Mouse (Mus musculus): Measurements from ENCODE around the gene Krt19. TPM values are rescaled to one million over a fixed set of nuclear protein-coding genes. Genes with fewer than 3 reads are reported as not detected.

The Krt19 gene
- polyA plus RNA-seq (2017; shearing (Covaris generic)), result not detected

GRCm38 (mm10) chr11:100148615-100149330 is at the start of gene Krt19:
Krt19 (minus strand) TSS chr11:100148665.

DNA sequence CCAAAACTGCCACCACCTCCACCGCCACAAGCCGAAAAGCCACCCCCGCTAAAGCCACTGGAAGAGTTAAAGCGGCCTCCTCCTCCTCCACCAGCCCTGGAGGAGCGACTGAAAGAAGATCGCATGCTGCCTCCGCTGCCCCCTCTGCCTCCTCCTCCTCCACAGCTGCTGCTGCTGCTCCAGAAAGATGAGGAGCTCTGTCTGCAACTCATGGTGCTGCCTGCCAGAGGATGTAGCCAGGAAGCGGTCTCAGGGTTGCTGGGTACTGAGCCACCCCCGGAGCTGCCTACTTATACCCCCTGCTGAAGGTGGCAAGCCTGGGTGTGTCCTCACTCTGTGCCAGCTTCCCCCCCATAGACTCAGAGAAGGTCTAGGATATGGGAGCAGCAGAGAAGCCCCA is 44.5 kb upstream of the Krt19 start, which contains the start of gene Krt9:
TSS of gene Krt9 (minus strand) at position 255 of the 400 bp plus-strand sequence.

DNA sequence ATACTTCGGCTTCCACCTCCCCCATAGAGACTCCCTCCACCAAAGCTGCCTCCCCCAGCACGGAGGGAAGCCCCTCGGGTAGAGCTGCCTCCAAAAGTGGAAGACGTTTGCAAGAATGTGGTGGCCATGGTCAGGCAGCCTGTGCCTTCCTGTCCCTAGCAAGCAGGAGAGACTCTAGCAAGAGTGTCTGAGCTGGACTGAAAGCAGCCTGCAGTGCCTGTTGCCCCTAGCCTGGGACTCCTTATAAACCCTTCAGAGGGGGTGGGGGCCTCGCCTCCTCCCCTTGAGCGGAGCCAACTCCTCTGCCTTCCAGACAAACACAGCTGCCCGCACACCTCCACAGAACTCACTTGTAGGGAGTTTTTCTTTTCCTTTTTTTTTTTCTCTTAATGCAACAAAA is 12.7 kb downstream of the Krt19 start, which contains the start of gene Krt15:
TSS of gene Krt15 (minus strand) at position 198 of the 400 bp plus-strand sequence.

GRCm38 (mm10) chr11:100121466-100121865 is 27.0 kb downstream of the Krt19 start, which contains the start of gene Krt13:
Krt13 (minus strand) TSS chr11:100121566.

GRCm38 (mm10) chr11:100105576-100106122 is 42.8 kb downstream of the Krt19 start, which contains the start of gene Krt36:
Krt36 (minus strand) TSS chr11:100105626.

GRCm38 (mm10) chr11:100096141-100096540 is 52.3 kb downstream of the Krt19 start, which contains the start of gene Krt35:
Krt35 (minus strand) TSS chr11:100096241.

Other genes starting within 250 kb of the Krt19 start
- not detected for gene Krtap31-1, start 240.7 kb downstream of the Krt19 start, polyA plus RNA-seq (2017; shearing (Covaris generic))
- gene Gm11565, start 233.9 kb downstream of the Krt19 start, polyA plus RNA-seq (2017; shearing (Covaris generic)), result not detected
- gene Krtap31-2, start 212.4 kb downstream of the Krt19 start, polyA plus RNA-seq (2017; shearing (Covaris generic)), result not detected
- not detected for gene Krtap9-5, start 200.2 kb downstream of the Krt19 start, polyA plus RNA-seq (2017; shearing (Covaris generic))
- not detected for gene Krtap29-1, start 169.6 kb downstream of the Krt19 start, polyA plus RNA-seq (2017; shearing (Covaris generic))
- not detected for gene Krtap16-1, start 162.1 kb downstream of the Krt19 start, polyA plus RNA-seq (2017; shearing (Covaris generic))
- not detected for gene Krtap17-1, start 154.7 kb downstream of the Krt19 start, polyA plus RNA-seq (2017; shearing (Covaris generic))
- gene Krt33a, start 132.5 kb downstream of the Krt19 start, polyA plus RNA-seq (2017; shearing (Covaris generic)), result not detected
- not detected for gene Krt33b, start 118.8 kb downstream of the Krt19 start, polyA plus RNA-seq (2017; shearing (Covaris generic))
- gene Krt34, start 107.1 kb downstream of the Krt19 start, polyA plus RNA-seq (2017; shearing (Covaris generic)), result not detected
- gene Krt31, start 98.1 kb downstream of the Krt19 start, polyA plus RNA-seq (2017; shearing (Covaris generic)), result not detected
- gene Krt32, start 60.4 kb downstream of the Krt19 start, polyA plus RNA-seq (2017; shearing (Covaris generic)), result not detected
- not detected for gene Krt35, start 52.4 kb downstream of the Krt19 start, polyA plus RNA-seq (2017; shearing (Covaris generic))
- not detected for gene Krt36, start 43.0 kb downstream of the Krt19 start, polyA plus RNA-seq (2017; shearing (Covaris generic))
- gene Krt13, start 27.1 kb downstream of the Krt19 start, polyA plus RNA-seq (2017; shearing (Covaris generic)), result not detected
- gene Krt15, start 12.7 kb downstream of the Krt19 start, polyA plus RNA-seq (2017; shearing (Covaris generic)), result not detected
- gene Krt9, start 44.6 kb upstream of the Krt19 start, polyA plus RNA-seq (2017; shearing (Covaris generic)), result not detected
- gene Krt14, start 58.9 kb upstream of the Krt19 start, polyA plus RNA-seq (2017; shearing (Covaris generic)), result not detected
- gene Krt16, start 100.2 kb upstream of the Krt19 start, polyA plus RNA-seq (2017; shearing (Covaris generic)), result not detected
- gene Krt17, start 112.4 kb upstream of the Krt19 start, polyA plus RNA-seq (2017; shearing (Covaris generic)), result not detected
- gene Krt42, start 121.2 kb upstream of the Krt19 start, polyA plus RNA-seq (2017; shearing (Covaris generic)), result not detected
- 4,878 TPM for gene Eif1, start 171.2 kb upstream of the Krt19 start, polyA plus RNA-seq (2017; shearing (Covaris generic))
- gene Gast, start 185.7 kb upstream of the Krt19 start, polyA plus RNA-seq (2017; shearing (Covaris generic)), result not detected
- gene Hap1, start 207.5 kb upstream of the Krt19 start, polyA plus RNA-seq (2017; shearing (Covaris generic)), result not detected
- 7.5 TPM for gene Jup, start 249.1 kb upstream of the Krt19 start, polyA plus RNA-seq (2017; shearing (Covaris generic))